Mouse (Mus musculus): ENCODE results near the gene Sdad1.

Gene Sdad1

DNA sequence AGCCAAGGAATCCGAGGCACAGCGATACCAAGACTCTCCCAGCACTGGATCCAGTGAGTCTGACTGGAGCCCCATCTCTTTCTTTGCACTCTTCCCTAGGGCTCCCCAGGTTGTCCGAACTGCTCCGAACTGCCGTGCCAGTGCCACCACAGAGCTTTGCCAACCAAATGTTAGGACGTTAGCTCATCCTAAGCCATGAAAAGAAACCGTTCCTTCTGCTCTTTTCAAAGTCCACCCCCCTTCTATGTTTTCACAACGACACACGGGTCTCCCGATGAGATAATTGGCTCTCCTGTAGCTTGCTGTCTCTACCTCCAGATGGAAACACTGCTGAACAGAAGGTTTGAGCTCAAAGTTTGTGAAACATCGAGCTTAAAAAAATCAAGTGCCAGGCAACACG, 69.5 kb downstream of the Sdad1 start:
- in situ Hi-C loops (cut with MseI, MboI) = no loop called here

DNA sequence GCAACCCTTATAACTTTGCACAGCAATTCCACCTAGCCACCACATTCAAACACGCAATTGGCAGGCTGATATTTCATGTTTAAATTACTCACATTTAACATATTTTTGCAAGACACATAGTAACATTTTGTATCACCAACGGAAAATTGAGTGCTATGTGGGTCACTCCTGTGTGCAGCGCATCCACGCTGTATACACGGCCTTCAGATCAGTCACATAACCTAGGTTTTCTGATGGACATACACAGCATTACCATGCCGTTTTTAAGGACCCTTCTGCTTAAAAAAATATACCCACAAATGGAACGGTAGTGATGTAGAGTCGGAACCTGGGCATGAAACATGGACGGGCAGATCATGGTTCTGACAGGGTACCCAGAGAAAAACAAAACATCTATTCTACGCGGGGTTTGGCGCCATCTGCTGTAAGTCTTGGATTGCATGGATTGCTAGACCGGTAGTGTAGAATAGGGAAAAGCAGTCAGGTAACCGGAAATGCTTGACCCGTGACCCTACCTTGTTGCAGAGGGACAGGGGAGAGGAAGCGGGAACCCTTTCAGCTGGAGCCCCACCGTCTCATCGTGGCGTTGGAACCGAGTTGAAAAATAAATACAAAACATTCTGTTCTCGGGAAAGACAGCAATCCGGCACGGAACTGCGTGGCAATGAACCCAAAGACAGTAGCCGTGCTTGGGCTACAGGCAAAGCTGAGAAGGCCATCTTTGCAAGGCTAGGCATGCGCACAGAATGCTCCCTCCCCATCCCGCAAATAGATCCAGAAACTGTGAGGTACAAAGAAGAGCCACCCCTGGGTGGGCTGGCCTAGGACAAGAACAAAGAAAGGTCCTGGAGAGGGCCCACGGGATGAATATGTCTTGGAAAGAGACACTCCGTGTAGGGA, 70.7 kb downstream of the Sdad1 start:
- in situ Hi-C loops (cut with MseI, MboI) = loop anchor here (5.0 kb wide), 2 partner anchors 37 to 52 kb away; no protein-coding TSS in a partner anchor

DNA sequence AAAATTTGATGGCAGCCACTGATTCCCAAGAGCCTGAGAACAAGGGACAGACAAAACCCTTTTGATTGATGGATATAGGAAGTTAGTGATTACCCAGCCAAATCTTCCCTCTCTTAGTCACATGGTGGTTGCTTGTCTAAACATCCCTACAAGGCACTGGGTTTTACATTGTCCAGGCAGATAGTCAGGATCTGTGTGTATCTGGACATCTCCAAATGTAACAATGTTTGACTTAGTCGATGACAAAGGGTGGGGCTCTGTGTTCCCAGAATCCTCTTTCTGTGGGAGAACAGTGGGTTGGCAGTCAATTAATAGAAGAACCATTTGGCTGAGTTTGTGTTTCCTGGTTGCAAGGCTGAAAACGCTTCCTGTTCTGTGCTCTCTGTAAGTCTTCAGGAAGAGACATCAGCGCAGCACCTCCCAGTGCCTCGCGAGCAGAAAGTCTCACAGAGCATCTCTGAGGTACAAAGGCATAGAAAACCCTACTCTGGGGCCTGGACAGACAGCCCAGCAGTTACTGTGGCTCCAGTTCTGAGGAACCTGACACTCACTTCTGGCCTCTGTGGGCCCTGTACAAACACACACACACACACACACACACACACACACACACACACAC, 75.2 kb downstream of the Sdad1 start:
- in situ Hi-C loops (cut with MseI, MboI) = loop anchor here (5.0 kb wide), 2 partner anchors 33 to 48 kb away; no protein-coding TSS in a partner anchor
